Mouse (Mus musculus): Measurements from ENCODE around the gene E2f3. TPM values are rescaled to one million over a fixed set of nuclear protein-coding genes. Genes with fewer than 3 reads are reported as not detected.

The E2f3 gene
- polyA plus RNA-seq, 1 experiment, result not detected

DNA sequence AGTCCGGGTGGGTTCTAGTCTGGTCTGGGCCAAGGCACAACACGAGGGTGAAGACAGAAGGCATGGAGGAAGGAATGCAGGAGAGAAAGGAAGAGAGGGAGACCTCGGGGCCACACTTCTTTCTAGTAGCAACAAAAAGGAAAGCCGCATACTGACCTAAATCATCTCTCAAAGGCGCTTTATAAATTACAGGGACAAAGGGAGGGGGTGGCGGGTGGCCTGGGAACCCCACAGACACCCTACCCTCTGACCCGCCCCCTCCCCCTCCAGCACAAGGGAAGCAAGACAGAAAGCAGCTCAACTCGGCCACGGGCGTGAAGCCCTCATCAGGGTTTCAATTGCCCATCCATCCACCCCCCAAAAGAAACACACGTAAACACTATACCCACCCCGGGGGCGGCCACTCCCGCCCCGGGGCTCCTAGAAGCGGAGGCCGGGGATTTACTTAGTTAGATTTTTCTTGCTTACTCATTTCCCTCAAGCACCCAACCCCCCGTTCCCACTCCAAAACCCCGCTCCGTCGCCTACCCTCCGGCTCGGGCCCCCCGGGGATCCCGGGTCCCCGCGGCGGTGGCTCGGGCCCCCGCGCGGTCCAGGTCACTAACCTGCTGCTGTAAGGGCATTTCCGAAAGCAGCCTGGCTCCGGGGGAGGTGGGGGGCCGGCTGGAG is 2.2 kb downstream of the E2f3 start:
- no peak for TF ChIP-seq POLR2A (IDR thresholded peaks at IDR 0.05; ENCODE audit: insufficient read depth, low read depth, low read length)
- no peak for TF ChIP-seq CTCF (IDR thresholded peaks at IDR 0.05; ENCODE audit: insufficient read depth, low read depth, low read length)
- H3K27ac ChIP-seq (ENCODE audit: insufficient read depth, low read depth, low read length), result no peak overlapping the region

DNA sequence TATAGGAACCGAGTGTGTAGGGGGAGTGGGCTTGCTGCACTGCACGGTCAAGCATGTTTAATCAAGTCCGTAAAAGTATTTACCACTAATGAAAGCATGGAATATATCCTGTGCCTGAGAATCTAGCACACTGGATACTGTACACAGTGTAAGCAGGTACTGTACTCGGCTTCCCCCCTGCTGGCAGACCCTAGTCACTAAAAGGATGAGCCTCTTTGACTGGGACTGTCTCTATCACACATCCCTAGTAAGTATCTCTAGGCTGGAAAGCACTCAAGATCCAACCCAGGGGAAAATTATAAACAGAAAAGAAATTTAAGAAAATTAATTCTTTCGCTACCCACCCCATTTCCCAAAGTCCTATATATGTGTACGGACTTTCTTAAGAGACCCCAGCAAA is 2.8 kb downstream of the E2f3 start:
- no peak for TF ChIP-seq POLR2A (IDR thresholded peaks at IDR 0.05; ENCODE audit: insufficient read depth, low read depth, low read length)
- TF ChIP-seq CTCF (IDR thresholded peaks at IDR 0.05; ENCODE audit: insufficient read depth, low read depth, low read length), result no peak
- H3K27ac ChIP-seq (ENCODE audit: insufficient read depth, low read depth, low read length), result no peak overlapping the region
- H3K4me3 ChIP-seq (ENCODE audit: insufficient read depth, low read depth, low read length), result peak overlapping the region; percentile 88; the same call in 1 of the 2 replicates
- WGBS, result 23% methylated on average over 6 of the region's 6 CpGs
- H3K4me1 ChIP-seq (ENCODE audit: control insufficient read depth, insufficient read depth, low read length), result no peaks in the 10 kb centered on the region

More for the DNA sequence above, 2.2 kb downstream of the E2f3 start:
- under 1% methylated on average over 35 of the region's 35 CpGs for WGBS
- H3K4me3 ChIP-seq (ENCODE audit: insufficient read depth, low read depth, low read length), result peak overlapping the region; percentile 88
- no peaks in the 10 kb centered on the region for H3K4me1 ChIP-seq (ENCODE audit: control insufficient read depth, insufficient read depth, low read length)

DNA sequence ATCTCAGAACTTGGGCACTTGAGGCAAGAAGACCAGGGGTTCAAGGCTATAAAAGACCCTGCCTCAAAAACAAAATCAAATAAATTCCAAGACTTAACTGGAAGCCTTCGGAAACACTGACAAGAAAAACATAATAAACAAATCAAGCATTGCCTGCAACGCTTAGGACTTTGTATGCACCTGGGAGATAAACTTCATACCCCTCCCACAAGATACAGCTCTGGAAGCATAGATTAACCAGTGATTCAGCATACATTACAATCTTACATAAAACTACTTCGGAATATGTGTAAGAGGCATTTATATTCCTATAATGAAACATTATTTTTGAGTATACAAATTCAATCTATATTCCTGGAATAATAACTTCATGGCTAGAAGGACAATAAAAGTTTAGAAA is 3.5 kb downstream of the E2f3 start:
- Histone ChIP-seq H3K4me3 (ENCODE audit: insufficient read depth, low read depth, low read length) (no peak overlapping the region), H3K4me1 (ENCODE audit: control insufficient read depth, insufficient read depth, low read length) (no peaks in the 10 kb centered on the region), H3K27ac (ENCODE audit: insufficient read depth, low read depth, low read length) (no peak overlapping the region)
- WGBS, result 73% methylated on average over 3 of the region's 3 CpGs
- TF ChIP-seq CTCF (IDR thresholded peaks at IDR 0.05; ENCODE audit: insufficient read depth, low read depth, low read length), result no peak
- no peak for TF ChIP-seq POLR2A (IDR thresholded peaks at IDR 0.05; ENCODE audit: insufficient read depth, low read depth, low read length)

DNA sequence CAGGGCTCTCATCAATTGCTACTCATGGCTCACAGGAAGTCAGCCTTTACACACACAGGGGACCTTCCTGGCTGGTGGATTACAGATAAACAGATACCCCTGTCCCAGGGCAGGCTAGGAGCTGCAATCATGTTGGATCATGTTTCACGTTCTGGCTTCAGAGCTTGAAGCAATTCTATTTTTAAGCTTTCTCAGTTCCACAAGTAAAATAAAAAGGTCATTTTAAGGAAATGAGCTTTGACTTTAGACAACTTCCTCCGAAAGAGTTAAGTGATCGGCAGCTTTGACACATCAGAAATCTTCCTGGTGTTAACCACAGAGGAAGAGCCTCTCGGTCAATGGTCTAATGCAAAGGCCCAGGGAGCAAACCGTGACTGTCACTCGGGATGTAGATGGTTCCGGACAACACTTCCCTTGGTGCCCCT is 6.7 kb downstream of the E2f3 start:
- Histone ChIP-seq H3K4me1 (ENCODE audit: control insufficient read depth, insufficient read depth, low read length) (no peaks in the 10 kb centered on the region), H3K27ac (ENCODE audit: insufficient read depth, low read depth, low read length) (no peak overlapping the region), H3K4me3 (ENCODE audit: insufficient read depth, low read depth, low read length) (no peak overlapping the region)
- 89% methylated on average over 7 of the region's 7 CpGs for WGBS
- no peak for TF ChIP-seq POLR2A (IDR thresholded peaks at IDR 0.05; ENCODE audit: insufficient read depth, low read depth, low read length)
- TF ChIP-seq CTCF (IDR thresholded peaks at IDR 0.05; ENCODE audit: insufficient read depth, low read depth, low read length), result no peak

DNA sequence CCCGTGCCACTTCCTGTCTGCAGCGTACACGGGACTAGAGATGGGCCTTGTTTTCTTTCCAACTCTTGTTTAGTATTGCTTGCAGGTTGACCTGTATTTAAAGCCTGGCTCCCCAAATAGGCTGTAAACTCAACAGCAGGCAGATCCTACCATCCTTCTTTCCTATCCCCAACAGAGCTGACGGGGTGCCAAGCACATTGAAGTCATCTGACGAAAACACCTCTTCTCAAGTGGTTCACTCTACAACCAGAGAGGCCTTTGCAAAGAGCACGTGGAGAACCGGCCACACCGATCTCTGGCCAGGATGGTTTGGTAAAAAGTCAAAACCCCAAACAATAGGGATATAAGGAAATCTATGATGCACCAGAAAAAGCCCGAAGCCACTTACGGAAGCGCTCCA is 8.5 kb downstream of the E2f3 start:
- Histone ChIP-seq H3K4me3 (ENCODE audit: insufficient read depth, low read depth, low read length) (no peak overlapping the region), H3K4me1 (ENCODE audit: control insufficient read depth, insufficient read depth, low read length) (no peaks in the 10 kb centered on the region), H3K27ac (ENCODE audit: insufficient read depth, low read depth, low read length) (no peak overlapping the region)
- 93% methylated on average over 11 of the region's 11 CpGs for WGBS
- TF ChIP-seq POLR2A (IDR thresholded peaks at IDR 0.05; ENCODE audit: insufficient read depth, low read depth, low read length) (no peak), CTCF (IDR thresholded peaks at IDR 0.05; ENCODE audit: insufficient read depth, low read depth, low read length) (no peak)

DNA sequence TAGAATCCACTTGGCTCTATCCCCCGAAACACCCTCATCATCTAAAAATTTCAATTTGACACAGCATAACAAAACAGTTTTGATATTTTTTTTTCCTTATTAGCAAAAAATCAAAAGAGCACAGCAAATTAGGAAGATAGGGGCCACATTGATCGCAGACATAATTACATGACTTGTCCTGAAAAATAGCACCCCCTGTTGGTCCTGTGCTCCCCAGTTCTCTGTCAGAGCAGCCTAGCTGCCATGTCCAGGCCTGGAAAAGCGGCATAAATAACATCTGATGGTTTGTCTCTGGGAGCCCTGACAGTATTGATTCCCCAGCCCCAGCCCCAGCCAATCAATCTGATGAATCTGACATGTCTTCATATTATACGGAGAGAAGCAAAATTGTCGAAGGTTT is 11.8 kb downstream of the E2f3 start:
- no peak for TF ChIP-seq CTCF (IDR thresholded peaks at IDR 0.05; ENCODE audit: insufficient read depth, low read depth, low read length)
- no peak for TF ChIP-seq POLR2A (IDR thresholded peaks at IDR 0.05; ENCODE audit: insufficient read depth, low read depth, low read length)
- Histone ChIP-seq H3K4me3 (ENCODE audit: insufficient read depth, low read depth, low read length) (no peak overlapping the region), H3K4me1 (ENCODE audit: control insufficient read depth, insufficient read depth, low read length) (no peaks in the 10 kb centered on the region), H3K27ac (ENCODE audit: insufficient read depth, low read depth, low read length) (no peak overlapping the region)
- WGBS, result 96% methylated on average over 5 of the region's 5 CpGs

DNA sequence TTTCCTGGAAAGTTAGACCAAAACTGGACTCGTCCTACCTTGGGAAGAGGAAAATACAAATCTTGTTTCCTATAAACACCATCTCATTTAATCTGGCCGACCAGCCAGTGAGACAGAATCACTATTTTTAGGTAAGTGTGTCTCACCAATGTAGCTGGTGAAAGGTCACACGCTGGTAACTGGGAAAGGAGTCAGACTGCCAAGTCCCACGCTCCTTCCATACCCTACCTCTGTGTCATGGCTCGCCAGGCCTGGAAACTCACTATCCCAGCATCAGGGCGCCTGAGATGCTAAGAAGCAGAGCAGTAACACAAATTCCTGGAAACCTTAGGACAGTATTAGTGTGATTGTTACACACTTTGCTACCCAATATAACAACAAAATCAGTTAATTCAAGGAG is 12.3 kb downstream of the E2f3 start:
- no peak for TF ChIP-seq CTCF (IDR thresholded peaks at IDR 0.05; ENCODE audit: insufficient read depth, low read depth, low read length)
- TF ChIP-seq POLR2A (IDR thresholded peaks at IDR 0.05; ENCODE audit: insufficient read depth, low read depth, low read length), result no peak
- Histone ChIP-seq H3K4me1 (ENCODE audit: control insufficient read depth, insufficient read depth, low read length) (no peaks in the 10 kb centered on the region), H3K4me3 (ENCODE audit: insufficient read depth, low read depth, low read length) (no peak overlapping the region), H3K27ac (ENCODE audit: insufficient read depth, low read depth, low read length) (no peak overlapping the region)
- WGBS, result 85% methylated on average over 6 of the region's 6 CpGs

DNA sequence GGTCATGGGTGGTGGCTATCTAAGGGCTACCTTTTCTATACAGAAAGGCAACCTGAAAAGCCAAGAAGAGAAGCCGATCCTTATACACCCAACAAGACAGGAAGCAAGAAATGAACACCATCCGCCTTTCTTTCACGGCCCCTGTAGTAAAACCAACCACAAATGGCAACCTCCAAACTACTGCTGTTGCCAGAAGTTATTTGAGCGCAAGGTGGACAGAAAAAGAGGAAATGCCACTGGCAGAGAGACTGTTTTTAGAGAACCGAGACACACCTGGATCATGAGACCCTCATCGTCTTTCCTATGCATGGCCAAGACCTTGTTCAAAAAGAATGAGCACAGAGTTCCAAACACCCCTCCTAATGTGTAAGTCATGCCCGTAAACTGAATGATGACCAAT is 15.5 kb downstream of the E2f3 start:
- H3K4me3 ChIP-seq (ENCODE audit: insufficient read depth, low read depth, low read length), result no peak overlapping the region
- H3K27ac ChIP-seq (ENCODE audit: insufficient read depth, low read depth, low read length), result no peak overlapping the region
- no peaks in the 10 kb centered on the region for H3K4me1 ChIP-seq (ENCODE audit: control insufficient read depth, insufficient read depth, low read length)
- WGBS, result 98% methylated on average over 7 of the region's 7 CpGs
- TF ChIP-seq POLR2A (IDR thresholded peaks at IDR 0.05; ENCODE audit: insufficient read depth, low read depth, low read length), result no peak
- no peak for TF ChIP-seq CTCF (IDR thresholded peaks at IDR 0.05; ENCODE audit: insufficient read depth, low read depth, low read length)

DNA sequence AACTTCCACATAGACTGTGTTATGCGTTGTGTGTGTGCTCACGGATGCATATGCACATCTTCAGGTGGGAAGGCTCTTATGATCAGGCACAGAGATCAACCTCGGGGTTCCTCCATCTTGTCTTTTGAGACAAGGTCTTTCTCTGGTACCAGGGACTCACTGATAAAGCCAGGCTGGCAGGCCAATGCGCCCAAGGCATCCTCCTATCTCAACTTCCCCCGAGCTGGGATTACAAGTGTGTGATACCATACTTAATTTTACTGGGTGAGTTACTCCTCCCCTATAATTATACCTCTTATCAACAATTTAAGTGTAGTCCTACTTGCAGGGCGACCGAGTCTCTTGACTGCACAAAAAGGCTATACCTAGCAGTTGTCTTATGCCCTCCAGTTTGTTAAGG is 17.2 kb downstream of the E2f3 start:
- TF ChIP-seq CTCF (IDR thresholded peaks at IDR 0.05; ENCODE audit: insufficient read depth, low read depth, low read length) (no peak), POLR2A (IDR thresholded peaks at IDR 0.05; ENCODE audit: insufficient read depth, low read depth, low read length) (no peak)

More for the DNA sequence above, 17.2 kb downstream of the E2f3 start:
- Histone ChIP-seq H3K4me1 (ENCODE audit: control insufficient read depth, insufficient read depth, low read length) (no peaks in the 10 kb centered on the region), H3K27ac (ENCODE audit: insufficient read depth, low read depth, low read length) (no peak overlapping the region), H3K4me3 (ENCODE audit: insufficient read depth, low read depth, low read length) (no peak overlapping the region)
- 64% methylated on average over 7 of the region's 7 CpGs for WGBS

Data from olfactory bulb, adult 2 months (tissue).